Mouse (Mus musculus): ENCODE data around the gene Snx3. TPM values are rescaled to one million over a fixed set of nuclear protein-coding genes. Genes with fewer than 3 reads are reported as not detected.

Snx3 gene
- polyA plus RNA-seq, 1 experiment from 2014 or later = 294 TPM

GRCm38 (mm10) chr10:42545707-42546503, 44.1 kb downstream of the Snx3 start:
- peaks cover 34% of the 10 kb centered on the region for H3K4me1 ChIP-seq (replicated peaks)
- WGBS (ENCODE audit: insufficient replicate concordance) = 58% methylated on average over 6 of the region's 6 CpGs
- H3K27me3 ChIP-seq = peaks cover 12% of the 10 kb centered on the region
- no peak overlapping the region for H3K4me2 ChIP-seq
- no peak for DNase-seq
- no peak overlapping the region for H3K4me3 ChIP-seq (replicated peaks)
- peak; percentile 56; the same call in 1 of the 2 replicates for ATAC-seq (ENCODE audit: low read depth)
- no peaks in the 10 kb centered on the region for H3K36me3 ChIP-seq
- H3K27ac ChIP-seq = 0 out of 2 replicates have a peak overlapping the region, but pooled peaks have one; percentile 25
- no peaks in the 10 kb centered on the region for H3K9me3 ChIP-seq (replicated peaks)
- no peak overlapping the region for H3K9ac ChIP-seq

- Histone ChIP-seq H3K9ac (no peak overlapping the region), H3K36me3 (no peaks in the 10 kb centered on the region), H3K27me3 (peaks cover 18% of the 10 kb centered on the region), H3K4me2 (no peak overlapping the region), H3K27ac (0 out of 2 replicates have a peak overlapping the region, but pooled peaks have one; percentile 25), H3K4me3 (replicated peaks) (no peak overlapping the region), H3K4me1 (replicated peaks) (peaks cover 34% of the 10 kb centered on the region), H3K9me3 (replicated peaks) (no peaks in the 10 kb centered on the region)
- DNase-seq (peak; percentile 50), ATAC-seq (ENCODE audit: low read depth) (peak; percentile 83)
- 76% methylated on average over 3 of the region's 3 CpGs for WGBS (ENCODE audit: insufficient replicate concordance)
These were observed 44.7 kb downstream of the Snx3 start for GRCm38 (mm10) chr10:42546507-42546906.

GRCm38 (mm10) chr10:42559581-42560200, 57.9 kb downstream of the Snx3 start:
- H3K27me3 ChIP-seq = peaks cover 71% of the 10 kb centered on the region
- WGBS (ENCODE audit: insufficient replicate concordance) = 51% methylated on average over 5 of the region's 5 CpGs

GRCm38 (mm10) chr10:42562272-42562671, 60.4 kb downstream of the Snx3 start:
- no peak overlapping the region for H3K27ac ChIP-seq
- DNase-seq (peak; percentile 46), ATAC-seq (ENCODE audit: low read depth) (0 out of 2 replicates have a peak, but pooled peaks have one; percentile 45)
- no peak overlapping the region for H3K4me2 ChIP-seq
- no peaks in the 10 kb centered on the region for H3K9me3 ChIP-seq (replicated peaks)
- H3K4me1 ChIP-seq (replicated peaks) = 0 out of 2 replicates have a peak, but pooled peaks cover 4% of the 10 kb centered on the region
- 2% methylated on average over 12 of the region's 12 CpGs for WGBS (ENCODE audit: insufficient replicate concordance)
- no peaks in the 10 kb centered on the region for H3K36me3 ChIP-seq
- no peak overlapping the region for H3K9ac ChIP-seq
- peaks cover 86% of the 10 kb centered on the region for H3K27me3 ChIP-seq
- H3K4me3 ChIP-seq (replicated peaks) = no peak overlapping the region

More at GRCm38 (mm10) chr10:42559581-42560200, 57.9 kb downstream of the Snx3 start:
- H3K36me3 ChIP-seq = no peaks in the 10 kb centered on the region
- H3K9ac ChIP-seq = no peak overlapping the region
- no peak for DNase-seq
- H3K4me3 ChIP-seq (replicated peaks) = no peak overlapping the region
- no peaks in the 10 kb centered on the region for H3K9me3 ChIP-seq (replicated peaks)
- ATAC-seq (ENCODE audit: low read depth) = no peak
- no peak overlapping the region for H3K4me2 ChIP-seq
- H3K4me1 ChIP-seq (replicated peaks) = 0 out of 2 replicates have a peak, but pooled peaks cover 4% of the 10 kb centered on the region
- H3K27ac ChIP-seq = no peak overlapping the region

- Histone ChIP-seq H3K27me3 (peaks cover 98% of the 10 kb centered on the region), H3K4me2 (no peak overlapping the region), H3K36me3 (no peaks in the 10 kb centered on the region), H3K9me3 (replicated peaks) (no peaks in the 10 kb centered on the region), H3K27ac (no peak overlapping the region), H3K9ac (no peak overlapping the region), H3K4me1 (replicated peaks) (no peaks in the 10 kb centered on the region), H3K4me3 (replicated peaks) (no peak overlapping the region)
- DNase-seq = no peak
- WGBS (ENCODE audit: insufficient replicate concordance) = 4% methylated on average over 20 of the region's 20 CpGs
- ATAC-seq (ENCODE audit: low read depth) = no peak
These were observed 70.7 kb downstream of the Snx3 start for GRCm38 (mm10) chr10:42572567-42572966.

GRCm38 (mm10) chr10:42572971-42573370, 71.1 kb downstream of the Snx3 start:
- H3K9me3 ChIP-seq (replicated peaks) = no peaks in the 10 kb centered on the region
- no peak overlapping the region for H3K9ac ChIP-seq
- DNase-seq = no peak
- H3K27me3 ChIP-seq = peaks cover 98% of the 10 kb centered on the region
- H3K4me2 ChIP-seq = no peak overlapping the region
- no peaks in the 10 kb centered on the region for H3K36me3 ChIP-seq
- no peak overlapping the region for H3K4me3 ChIP-seq (replicated peaks)
- no peak for ATAC-seq (ENCODE audit: low read depth)
- H3K4me1 ChIP-seq (replicated peaks) = no peaks in the 10 kb centered on the region
- H3K27ac ChIP-seq = no peak overlapping the region
- WGBS (ENCODE audit: insufficient replicate concordance) = 4% methylated on average over 15 of the region's 15 CpGs

GRCm38 (mm10) chr10:42574639-42575038, 72.8 kb downstream of the Snx3 start:
- WGBS (ENCODE audit: insufficient replicate concordance) = 4% methylated on average over 10 of the region's 10 CpGs
- ATAC-seq (ENCODE audit: low read depth) = no peak
- no peak for DNase-seq

GRCm38 (mm10) chr10:42577525-42578280, 75.9 kb downstream of the Snx3 start:
- DNase-seq (no peak), ATAC-seq (ENCODE audit: low read depth) (no peak)
- Histone ChIP-seq H3K4me1 (replicated peaks) (peaks cover 17% of the 10 kb centered on the region), H3K4me3 (replicated peaks) (no peak overlapping the region), H3K36me3 (no peaks in the 10 kb centered on the region), H3K9ac (no peak overlapping the region), H3K27ac (no peak overlapping the region), H3K4me2 (no peak overlapping the region), H3K27me3 (peaks cover 100% of the 10 kb centered on the region), H3K9me3 (replicated peaks) (no peaks in the 10 kb centered on the region)
- 6% methylated on average over 15 of the region's 15 CpGs for WGBS (ENCODE audit: insufficient replicate concordance)

More at GRCm38 (mm10) chr10:42574639-42575038, 72.8 kb downstream of the Snx3 start:
- Histone ChIP-seq H3K9ac (no peak overlapping the region), H3K4me3 (replicated peaks) (no peak overlapping the region), H3K4me1 (replicated peaks) (peaks cover 3% of the 10 kb centered on the region; the same call in 1 of the 2 replicates), H3K4me2 (no peak overlapping the region), H3K36me3 (no peaks in the 10 kb centered on the region), H3K27ac (no peak overlapping the region), H3K27me3 (peaks cover 99% of the 10 kb centered on the region), H3K9me3 (replicated peaks) (no peaks in the 10 kb centered on the region)

GRCm38 (mm10) chr10:42578281-42578675, 76.4 kb downstream of the Snx3 start:
- 2% methylated on average over 15 of the region's 15 CpGs for WGBS (ENCODE audit: insufficient replicate concordance)
- Histone ChIP-seq H3K4me2 (no peak overlapping the region), H3K9me3 (replicated peaks) (no peaks in the 10 kb centered on the region), H3K9ac (no peak overlapping the region), H3K27ac (no peak overlapping the region), H3K4me1 (replicated peaks) (peaks cover 20% of the 10 kb centered on the region), H3K4me3 (replicated peaks) (no peak overlapping the region), H3K36me3 (no peaks in the 10 kb centered on the region), H3K27me3 (peaks cover 100% of the 10 kb centered on the region)
- no peak for DNase-seq
- no peak for ATAC-seq (ENCODE audit: low read depth)

GRCm38 (mm10) chr10:42578698-42579474, 77.1 kb downstream of the Snx3 start:
- H3K4me1 ChIP-seq (replicated peaks) = peaks cover 20% of the 10 kb centered on the region
- H3K4me2 ChIP-seq = no peak overlapping the region
- no peak overlapping the region for H3K9ac ChIP-seq
- no peak for DNase-seq
- 2% methylated on average over 22 of the region's 22 CpGs for WGBS (ENCODE audit: insufficient replicate concordance)
- no peak for ATAC-seq (ENCODE audit: low read depth)
- no peak overlapping the region for H3K4me3 ChIP-seq (replicated peaks)
- H3K9me3 ChIP-seq (replicated peaks) = no peaks in the 10 kb centered on the region
- peaks cover 100% of the 10 kb centered on the region for H3K27me3 ChIP-seq
- H3K27ac ChIP-seq = no peak overlapping the region
- H3K36me3 ChIP-seq = no peaks in the 10 kb centered on the region

All from liver, embryonic 13.5 days (tissue).